Mouse (Mus musculus) forebrain, embryonic 12.5 days (tissue): ENCODE data around the gene B3gnt2. TPM values are rescaled to one million over a fixed set of nuclear protein-coding genes. Genes with fewer than 3 reads are reported as not detected.

Source experiments
- ATAC-seq: fragments of 200-750 bp; cut with Nextera tagmentation; 2 replicates; pipeline ENCODE4 v1.8.0; 2017; ENCODE audit warnings: moderate TSS enrichment; ENCODE audit not compliant: low FRiP score
- H3K27ac ChIP-seq: fragments of 300-500 bp; sonication (generic); 2 replicates; pipeline ENCODE4 v1.5.1; 2016; ENCODE audit warnings: mild to moderate bottlenecking
- H3K27me3 ChIP-seq: fragments of 300-500 bp; sonication (generic); 2 replicates; pipeline ENCODE4 v1.6.1; 2016; ENCODE audit warnings: mild to moderate bottlenecking
- H3K36me3 ChIP-seq: fragments of 300-500 bp; sonication (generic); replicated peaks from 2 replicates; pipeline ENCODE4 v1.6.1; 2016; ENCODE audit warnings: mild to moderate bottlenecking
- H3K4me1 ChIP-seq: fragments of 300-500 bp; sonication (generic); 2 replicates; pipeline ENCODE4 v1.6.1; 2016
- H3K4me2 ChIP-seq: fragments of 300-500 bp; sonication (generic); 2 replicates; pipeline ENCODE4 v1.6.1; 2016; ENCODE audit warnings: mild to moderate bottlenecking, moderate library complexity
- H3K4me3 ChIP-seq: fragments of 300-500 bp; sonication (generic); replicated peaks from 2 replicates; pipeline ENCODE4 v1.5.1; 2016; ENCODE audit warnings: mild to moderate bottlenecking
- H3K9ac ChIP-seq: fragments of 300-500 bp; sonication (generic); 2 replicates; pipeline ENCODE4 v1.6.1; 2016; ENCODE audit warnings: mild to moderate bottlenecking
- H3K9me3 ChIP-seq: fragments of 300-500 bp; sonication (generic); 2 replicates; pipeline ENCODE4 v1.6.1; 2016
- WGBS: fragments of 180-500 bp; shearing (Covaris S2); methylation state at CpG from one replicate; pipeline ENCODE4 v1.1.7; 2016; 5-methylcytosine and 5-hydroxymethylcytosine counted together
- polyA plus RNA-seq: library from polyadenylated mRNA; unstranded; fragments of >200 nt; fragmentation: Nextera tagmentation; extraction: Ambion mirVana; gene quantifications from 2 replicates; pipeline ENCODE4 v1.2.1, GENCODE M21; 2016

The B3gnt2 gene
- polyA plus RNA-seq, 1 experiment from 2014 or later: 3.5 TPM

DNA sequence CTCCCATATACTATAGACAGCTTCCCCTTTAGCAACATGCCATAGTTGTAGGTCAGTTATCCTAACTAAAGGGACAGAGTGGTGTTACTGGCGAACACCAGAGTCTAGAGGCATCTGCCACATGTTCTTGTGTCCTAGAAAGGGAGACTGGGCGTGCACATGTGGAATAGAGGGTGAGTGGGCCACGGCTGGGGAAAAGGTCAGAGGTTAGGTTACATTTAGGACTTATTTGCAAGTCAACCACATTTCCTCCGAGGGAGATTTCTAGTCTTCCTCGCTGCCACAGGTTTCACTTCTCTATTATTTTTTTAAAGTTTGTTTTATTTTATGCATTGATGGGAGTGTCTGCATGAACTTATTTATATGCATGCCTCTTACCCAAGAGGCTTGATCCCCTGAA, 42.4 kb downstream of the B3gnt2 start:
- H3K9ac ChIP-seq: no peak overlapping the region
- H3K4me1 ChIP-seq: no peaks in the 10 kb centered on the region
- no peak overlapping the region for H3K27ac ChIP-seq
- WGBS: 83% methylated on average over 5 of the region's 5 CpGs
- H3K4me3 ChIP-seq: no peak overlapping the region
- no peaks in the 10 kb centered on the region for H3K9me3 ChIP-seq
- no peak for ATAC-seq
- H3K4me2 ChIP-seq: no peak overlapping the region
- H3K36me3 ChIP-seq: no peaks in the 10 kb centered on the region
- H3K27me3 ChIP-seq: no peaks in the 10 kb centered on the region

DNA sequence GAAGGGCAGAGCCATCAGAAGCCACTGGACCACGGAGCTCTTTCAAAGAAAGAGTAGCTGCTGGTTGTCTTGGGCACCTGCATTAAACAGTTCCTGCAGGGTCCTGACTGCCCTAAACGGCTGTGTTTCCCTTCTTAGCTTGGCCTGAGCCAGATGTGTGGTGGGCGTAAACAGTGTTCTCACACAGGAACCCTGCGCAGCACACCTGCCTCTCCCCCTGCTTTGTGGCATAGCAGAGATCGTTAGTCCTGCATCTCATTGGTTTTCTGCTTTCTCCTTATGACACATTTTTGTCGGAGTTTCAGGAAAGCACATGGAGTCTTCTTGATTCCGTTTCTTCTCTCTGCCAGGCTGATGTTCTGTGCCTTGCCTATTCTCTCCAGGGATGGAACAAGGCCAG, 44.9 kb downstream of the B3gnt2 start:
- Histone ChIP-seq H3K4me2 (no peak overlapping the region), H3K9ac (no peak overlapping the region), H3K9me3 (no peaks in the 10 kb centered on the region), H3K36me3 (no peaks in the 10 kb centered on the region), H3K4me3 (no peak overlapping the region), H3K27me3 (no peaks in the 10 kb centered on the region), H3K4me1 (no peaks in the 10 kb centered on the region), H3K27ac (no peak overlapping the region)
- 85% methylated on average over 7 of the region's 7 CpGs for WGBS
- ATAC-seq: no peak

DNA sequence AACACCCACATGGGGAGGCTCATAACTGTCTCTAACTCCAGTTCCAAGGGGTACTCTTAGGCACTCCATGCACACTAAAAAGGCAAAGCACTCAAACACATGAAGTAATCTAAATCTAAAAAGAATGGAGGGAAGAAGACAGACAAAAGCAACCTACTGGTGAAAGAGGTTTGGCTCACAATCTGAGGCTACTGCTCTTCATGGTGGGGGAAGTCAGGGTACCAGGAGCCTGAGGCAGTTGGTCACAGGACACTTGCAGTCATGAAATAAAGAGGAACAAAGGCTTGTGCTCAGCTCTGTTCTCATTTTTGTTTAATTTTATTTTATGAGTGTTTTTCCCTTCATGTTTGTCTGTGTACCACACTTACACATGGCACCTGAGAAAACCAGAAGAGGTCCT, 45.6 kb downstream of the B3gnt2 start:
- no peak for ATAC-seq
- no peak overlapping the region for H3K9ac ChIP-seq
- no peaks in the 10 kb centered on the region for H3K27me3 ChIP-seq
- no peak overlapping the region for H3K4me2 ChIP-seq
- no peaks in the 10 kb centered on the region for H3K4me1 ChIP-seq
- no peak overlapping the region for H3K27ac ChIP-seq
- no peak overlapping the region for H3K4me3 ChIP-seq
- H3K36me3 ChIP-seq: no peaks in the 10 kb centered on the region
- H3K9me3 ChIP-seq: no peaks in the 10 kb centered on the region

DNA sequence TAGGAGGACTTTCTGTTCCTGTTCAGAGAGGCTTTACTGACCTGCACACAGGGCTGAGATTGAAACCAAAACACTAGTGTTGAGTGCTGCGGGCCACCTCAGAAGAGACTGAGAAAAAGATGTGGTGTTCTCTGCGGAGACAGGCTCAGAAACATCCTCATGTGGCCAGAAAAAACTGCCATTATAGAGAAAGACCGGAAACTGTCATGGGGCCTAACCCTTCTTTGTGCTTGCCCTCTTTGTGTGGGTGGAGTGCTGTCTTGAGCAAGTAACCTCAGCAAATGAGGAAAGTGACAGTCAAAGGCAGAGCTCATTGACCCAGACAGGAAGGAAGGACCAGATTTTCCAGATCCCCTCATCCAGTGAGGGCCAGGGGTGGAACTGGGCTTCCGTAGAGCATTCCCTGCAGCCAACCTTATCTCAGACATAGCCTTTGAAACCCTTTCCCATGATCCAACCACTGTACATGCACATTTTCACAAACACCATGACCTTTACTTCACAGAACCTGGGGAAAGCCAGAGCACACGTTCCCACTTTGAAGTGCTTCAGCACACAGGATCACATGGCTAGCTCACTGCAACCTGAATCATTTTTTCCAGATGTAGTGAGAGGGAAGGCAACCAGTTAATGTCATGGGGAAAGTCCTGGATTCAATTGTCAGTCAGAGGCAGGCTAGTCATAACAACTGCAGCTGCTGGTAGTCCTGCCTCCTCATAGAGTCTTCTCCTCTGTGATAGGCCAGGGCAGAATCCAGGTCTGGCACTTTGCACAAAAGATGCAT, 46.6 kb downstream of the B3gnt2 start:
- no peaks in the 10 kb centered on the region for H3K4me1 ChIP-seq
- no peaks in the 10 kb centered on the region for H3K36me3 ChIP-seq
- H3K9me3 ChIP-seq: no peaks in the 10 kb centered on the region
- ATAC-seq: no peak
- no peak overlapping the region for H3K4me2 ChIP-seq
- no peak overlapping the region for H3K27ac ChIP-seq
- no peaks in the 10 kb centered on the region for H3K27me3 ChIP-seq
- no peak overlapping the region for H3K9ac ChIP-seq
- H3K4me3 ChIP-seq: no peak overlapping the region
- 86% methylated on average over 5 of the region's 5 CpGs for WGBS

DNA sequence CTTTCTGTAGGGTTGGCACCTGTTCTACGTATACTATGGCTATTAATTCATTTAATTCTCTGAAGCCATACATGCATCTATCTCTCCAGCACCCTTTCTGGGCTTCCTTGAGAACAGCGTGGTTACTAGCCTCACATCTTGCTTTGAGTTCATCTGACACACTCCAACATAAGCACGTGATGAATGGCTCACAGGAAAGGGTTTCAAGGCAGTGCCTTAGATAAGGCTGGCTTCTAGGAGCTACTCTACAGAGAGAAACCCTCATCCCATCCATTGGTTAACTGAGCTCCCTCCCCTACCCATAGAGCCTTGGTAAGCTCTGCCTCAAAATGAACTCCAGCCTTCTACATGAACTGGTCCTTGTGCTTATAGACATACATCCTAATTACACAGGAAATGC, 47.3 kb downstream of the B3gnt2 start:
- no peaks in the 10 kb centered on the region for H3K9me3 ChIP-seq
- H3K4me3 ChIP-seq: no peak overlapping the region
- no peak overlapping the region for H3K27ac ChIP-seq
- no peak for ATAC-seq
- no peaks in the 10 kb centered on the region for H3K36me3 ChIP-seq
- H3K4me1 ChIP-seq: no peaks in the 10 kb centered on the region
- no peak overlapping the region for H3K4me2 ChIP-seq
- WGBS: 87% methylated on average over 3 of the region's 3 CpGs
- no peaks in the 10 kb centered on the region for H3K27me3 ChIP-seq
- H3K9ac ChIP-seq: no peak overlapping the region

DNA sequence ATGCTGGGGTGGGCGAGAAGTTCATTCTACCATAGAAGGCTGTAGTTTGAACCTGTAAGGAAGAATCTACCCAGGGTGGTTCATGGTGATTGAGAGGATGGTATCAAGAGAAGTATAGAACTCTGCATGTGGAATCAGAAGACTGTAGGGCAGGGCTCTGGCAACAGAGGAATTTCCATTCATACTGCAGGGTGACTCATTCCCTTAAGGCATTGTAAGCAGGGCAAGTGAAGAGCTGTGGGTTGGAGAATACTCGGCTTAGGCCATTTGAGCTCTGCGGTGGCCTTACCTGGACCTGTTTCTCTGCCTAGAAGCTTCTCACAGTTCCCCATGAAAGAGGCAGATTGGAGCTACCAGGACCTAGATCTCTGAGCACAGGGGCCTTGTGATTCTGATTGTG, 49.3 kb downstream of the B3gnt2 start:
- Histone ChIP-seq H3K4me1 (no peaks in the 10 kb centered on the region), H3K9me3 (no peaks in the 10 kb centered on the region), H3K27ac (no peak overlapping the region), H3K27me3 (no peaks in the 10 kb centered on the region), H3K4me2 (no peak overlapping the region), H3K9ac (no peak overlapping the region), H3K4me3 (no peak overlapping the region), H3K36me3 (no peaks in the 10 kb centered on the region)
- no peak for ATAC-seq
- WGBS: 88% methylated on average over 3 of the region's 3 CpGs

DNA sequence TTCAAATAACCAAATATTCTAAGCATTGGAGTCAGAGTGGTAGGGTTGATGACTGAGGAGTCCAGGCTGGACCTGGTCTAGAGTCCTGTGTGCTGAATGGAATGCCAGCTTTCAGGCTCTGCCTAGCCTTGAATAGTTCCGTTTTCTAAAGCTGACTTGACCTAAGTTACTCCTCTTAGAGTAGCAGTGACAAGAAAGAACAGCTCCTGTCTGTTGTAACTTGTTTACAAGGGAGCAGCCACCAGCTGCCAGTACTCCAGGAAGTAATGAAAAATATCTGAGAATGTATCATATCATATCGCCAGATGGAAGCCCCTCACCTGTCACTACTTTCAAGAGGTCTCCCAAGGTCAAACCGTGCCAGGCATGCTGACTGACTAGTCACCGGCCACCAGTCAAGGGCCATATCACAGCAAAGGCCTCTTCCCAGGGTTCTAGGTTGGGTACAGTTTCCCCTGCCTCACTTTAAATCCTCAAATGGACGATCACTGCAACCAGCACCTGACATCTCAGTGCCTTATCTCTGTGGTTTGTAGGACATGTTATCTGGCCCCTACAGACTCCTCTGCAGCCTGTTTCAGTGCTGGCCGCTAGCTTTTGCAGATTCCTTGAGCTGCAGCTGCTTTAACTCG, 51.2 kb downstream of the B3gnt2 start:
- Histone ChIP-seq H3K36me3 (no peaks in the 10 kb centered on the region), H3K27ac (no peak overlapping the region), H3K4me3 (no peak overlapping the region), H3K9me3 (no peaks in the 10 kb centered on the region), H3K4me2 (no peak overlapping the region), H3K4me1 (no peaks in the 10 kb centered on the region), H3K9ac (no peak overlapping the region), H3K27me3 (no peaks in the 10 kb centered on the region)
- WGBS: 83% methylated on average over 7 of the region's 7 CpGs
- ATAC-seq: no peak

DNA sequence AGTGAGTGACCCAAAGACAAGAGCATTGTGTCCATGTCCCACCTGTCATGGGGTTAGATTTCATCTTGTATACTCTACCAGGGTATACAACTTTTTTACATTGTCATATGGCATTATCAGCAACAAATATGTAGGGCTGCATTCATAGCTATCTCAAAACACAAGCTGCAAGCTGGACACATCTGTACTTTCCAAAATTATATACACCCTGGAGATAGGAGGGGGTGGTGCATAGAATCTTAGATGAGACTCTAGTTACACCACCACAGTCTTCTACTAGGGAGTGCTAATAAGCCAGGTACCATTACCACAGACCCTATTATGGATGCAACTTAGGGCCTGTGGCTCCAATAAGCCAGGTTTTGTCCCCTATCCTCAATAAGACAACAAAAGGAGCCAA, 52.7 kb downstream of the B3gnt2 start:
- Histone ChIP-seq H3K4me1 (no peaks in the 10 kb centered on the region), H3K27ac (no peak overlapping the region), H3K36me3 (no peaks in the 10 kb centered on the region), H3K9ac (no peak overlapping the region), H3K9me3 (no peaks in the 10 kb centered on the region), H3K4me3 (no peak overlapping the region), H3K27me3 (no peaks in the 10 kb centered on the region), H3K4me2 (no peak overlapping the region)
- no peak for ATAC-seq

DNA sequence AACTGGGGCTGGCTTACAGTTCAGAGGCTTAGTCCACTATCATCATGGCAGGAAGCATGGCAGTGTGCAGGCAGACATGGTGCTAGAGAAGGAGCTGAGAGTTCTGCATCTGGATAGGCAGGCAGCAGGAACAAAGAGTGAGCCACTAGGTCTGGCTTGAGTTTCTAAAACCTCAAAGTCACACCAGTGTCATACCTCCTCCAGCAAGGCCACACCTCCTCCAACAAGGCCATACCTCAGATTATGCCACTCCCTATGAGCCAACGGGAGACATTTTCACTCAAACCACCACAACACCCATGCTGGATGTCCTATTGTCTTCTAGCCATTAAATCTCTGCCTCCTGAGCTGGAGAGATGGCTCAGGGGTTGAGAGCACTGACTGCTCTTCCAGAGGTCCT, 55.6 kb downstream of the B3gnt2 start:
- Histone ChIP-seq H3K36me3 (no peaks in the 10 kb centered on the region), H3K4me3 (no peak overlapping the region), H3K9ac (no peak overlapping the region), H3K27me3 (no peaks in the 10 kb centered on the region), H3K27ac (no peak overlapping the region), H3K9me3 (no peaks in the 10 kb centered on the region), H3K4me2 (no peak overlapping the region), H3K4me1 (no peaks in the 10 kb centered on the region)
- WGBS: 80% methylated on average over 1 of the region's 1 CpGs
- ATAC-seq: no peak

DNA sequence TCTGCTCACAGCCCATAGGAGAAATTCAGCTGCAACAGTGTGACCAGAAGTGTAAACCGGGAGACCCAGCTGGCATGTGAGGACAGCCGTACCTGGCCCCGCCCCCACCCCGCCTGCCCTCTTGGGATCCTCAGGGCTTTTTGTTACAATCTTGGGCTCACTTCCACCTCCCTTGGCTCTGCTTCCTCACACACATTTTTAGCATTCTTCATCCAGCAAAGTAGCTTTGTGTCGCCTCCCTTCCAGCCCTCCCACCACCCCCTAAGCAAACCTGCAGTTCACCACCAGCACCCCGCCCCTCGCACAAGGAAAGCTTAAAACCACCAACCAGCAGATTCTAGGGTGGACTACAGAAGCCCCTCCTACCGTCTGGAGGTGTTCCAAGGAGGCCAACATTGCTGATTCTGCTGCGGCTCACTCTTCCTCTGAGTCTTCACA, 60.8 kb downstream of the B3gnt2 start:
- no peak for ATAC-seq
- Histone ChIP-seq H3K4me3 (no peak overlapping the region), H3K27ac (no peak overlapping the region), H3K4me2 (no peak overlapping the region), H3K4me1 (no peaks in the 10 kb centered on the region), H3K36me3 (no peaks in the 10 kb centered on the region), H3K9ac (no peak overlapping the region), H3K9me3 (no peaks in the 10 kb centered on the region), H3K27me3 (no peaks in the 10 kb centered on the region)
- WGBS: 32% methylated on average over 9 of the region's 9 CpGs

DNA sequence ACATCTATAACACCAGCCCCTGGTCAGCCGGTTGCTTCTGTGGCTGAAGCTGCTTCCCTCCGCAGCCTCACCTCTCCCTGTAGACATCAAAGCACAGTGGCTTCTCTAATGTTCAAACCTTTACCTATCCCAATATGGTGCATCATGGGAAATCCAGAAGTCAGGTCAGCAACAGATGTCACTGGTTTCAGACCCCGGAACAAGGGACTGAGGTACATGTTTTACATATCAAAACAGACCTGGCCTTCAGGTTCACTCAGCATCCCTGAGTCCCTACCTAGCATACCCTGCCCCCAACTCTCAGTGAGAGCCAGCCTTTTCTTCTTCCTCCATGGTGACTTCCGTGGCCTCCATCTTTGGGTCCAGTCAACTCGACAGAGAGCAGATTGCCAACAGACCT, 61.8 kb downstream of the B3gnt2 start:
- Histone ChIP-seq H3K27me3 (no peaks in the 10 kb centered on the region), H3K36me3 (no peaks in the 10 kb centered on the region), H3K9me3 (no peaks in the 10 kb centered on the region), H3K4me2 (no peak overlapping the region), H3K4me3 (no peak overlapping the region), H3K27ac (no peak overlapping the region), H3K4me1 (no peaks in the 10 kb centered on the region), H3K9ac (no peak overlapping the region)
- 78% methylated on average over 5 of the region's 5 CpGs for WGBS
- ATAC-seq: no peak

DNA sequence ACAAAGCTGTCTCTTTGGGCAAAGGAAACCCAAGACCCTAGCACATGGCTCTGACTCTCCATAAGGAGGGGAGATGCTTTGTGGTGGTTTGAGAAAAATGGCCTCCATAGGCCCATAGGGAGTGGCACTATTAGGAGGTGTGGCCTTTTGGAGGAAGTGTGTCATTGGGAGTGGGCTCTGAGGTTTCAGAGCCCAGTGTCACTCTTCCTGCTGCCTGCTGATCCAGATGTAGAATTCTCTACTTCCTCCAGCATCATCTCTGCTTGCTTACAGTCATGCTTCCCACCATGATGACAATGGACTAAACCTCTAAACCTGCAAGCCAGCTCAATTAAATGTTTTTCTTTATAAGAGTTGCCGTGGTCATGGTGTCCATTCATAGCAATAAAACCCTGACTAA, 66.0 kb downstream of the B3gnt2 start:
- H3K9me3 ChIP-seq: no peaks in the 10 kb centered on the region
- no peak overlapping the region for H3K9ac ChIP-seq
- H3K4me3 ChIP-seq: no peak overlapping the region
- no peak for ATAC-seq
- H3K27ac ChIP-seq: no peak overlapping the region
- no peaks in the 10 kb centered on the region for H3K4me1 ChIP-seq
- no peak overlapping the region for H3K4me2 ChIP-seq
- 76% methylated on average over 1 of the region's 1 CpGs for WGBS
- no peaks in the 10 kb centered on the region for H3K36me3 ChIP-seq
- H3K27me3 ChIP-seq: no peaks in the 10 kb centered on the region

DNA sequence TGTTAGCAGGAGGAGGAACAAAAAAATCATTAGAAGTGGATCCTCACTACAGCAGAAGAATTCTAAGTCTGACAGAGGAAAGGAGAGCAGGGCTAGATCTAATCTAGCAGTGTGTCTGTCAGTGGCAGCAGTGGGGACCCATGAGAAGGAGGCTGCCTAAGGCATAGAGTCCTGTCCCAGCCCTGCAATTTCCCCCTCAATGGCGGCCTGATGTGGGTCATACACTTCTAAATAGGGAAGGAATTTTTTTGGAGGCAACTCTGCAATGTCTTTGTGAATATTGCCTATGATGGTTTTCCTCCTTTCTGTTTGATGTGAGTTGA, 66.9 kb downstream of the B3gnt2 start:
- H3K9me3 ChIP-seq: no peaks in the 10 kb centered on the region
- WGBS: 91% methylated on average over 1 of the region's 1 CpGs
- no peak overlapping the region for H3K27ac ChIP-seq
- no peak overlapping the region for H3K4me3 ChIP-seq
- no peaks in the 10 kb centered on the region for H3K4me1 ChIP-seq
- H3K9ac ChIP-seq: no peak overlapping the region
- ATAC-seq: no peak
- H3K27me3 ChIP-seq: no peaks in the 10 kb centered on the region
- H3K36me3 ChIP-seq: no peaks in the 10 kb centered on the region
- H3K4me2 ChIP-seq: no peak overlapping the region
